Mouse (Mus musculus) E14TG2a.4 (cell line): ENCODE results near the gene Prkcg.

Experiments used
- H3K27me3 ChIP-seq: 2 replicates; pipeline ENCODE4 v1.6.1; 2014; ENCODE audit warnings: low read length, control low read depth; ENCODE audit not compliant: insufficient read depth
- H3K36me3 ChIP-seq: 2 replicates; pipeline ENCODE4 v1.6.1; 2014; ENCODE audit warnings: low read length, control low read depth; ENCODE audit not compliant: insufficient read depth
- H3K4me1 ChIP-seq: replicated peaks from 2 replicates; pipeline ENCODE4 v1.6.1; 2014; ENCODE audit warnings: low read depth, low read length, control low read depth
- H3K4me3 ChIP-seq: replicated peaks from 2 replicates; pipeline ENCODE4 v1.5.1; 2014; ENCODE audit warnings: mild to moderate bottlenecking, low read length
- H3K9me3 ChIP-seq: 2 replicates; pipeline ENCODE4 v1.6.1; 2014; ENCODE audit warnings: low read length, control low read depth
- CTCF ChIP-seq: conservative IDR thresholded peaks from 2 replicates; pipeline ENCODE4 v1.5.1; 2014; ENCODE audit warnings: low read length
- NANOG ChIP-seq: IDR thresholded peaks from 2 replicates; pipeline ENCODE4 v1.6.1; 2014; ENCODE audit warnings: borderline replicate concordance, low read length, mixed read lengths
- POU5F1 ChIP-seq: IDR thresholded peaks from 2 replicates; pipeline ENCODE4 v1.6.1; 2014; ENCODE audit warnings: low read length, borderline replicate concordance

The Prkcg gene

GRCm38 (mm10) chr7:3351536-3351935 lies 62.6 kb downstream of the Prkcg start:
- Histone ChIP-seq H3K36me3 (peaks cover 11% of the 10 kb centered on the region), H3K27me3 (no peaks in the 10 kb centered on the region)
- no peak for TF ChIP-seq NANOG
- 0 out of 2 replicates have a peak, but pooled peaks have one; percentile 8 for TF ChIP-seq CTCF
- TF ChIP-seq POU5F1, result no peak

GRCm38 (mm10) chr7:3354850-3355249 lies 65.9 kb downstream of the Prkcg start:
- peaks cover 15% of the 10 kb centered on the region for H3K36me3 ChIP-seq
- no peaks in the 10 kb centered on the region for H3K9me3 ChIP-seq
- no peak overlapping the region for H3K4me3 ChIP-seq
- no peaks in the 10 kb centered on the region for H3K27me3 ChIP-seq
- no peak for TF ChIP-seq POU5F1
- TF ChIP-seq CTCF, result no peak
- TF ChIP-seq NANOG, result no peak
- H3K4me1 ChIP-seq, result peaks cover 67% of the 10 kb centered on the region

More at GRCm38 (mm10) chr7:3351536-3351935, 62.6 kb downstream of the Prkcg start:
- no peaks in the 10 kb centered on the region for H3K9me3 ChIP-seq
- peaks cover 79% of the 10 kb centered on the region for H3K4me1 ChIP-seq
- no peak overlapping the region for H3K4me3 ChIP-seq

GRCm38 (mm10) chr7:3360678-3361077 lies 71.7 kb downstream of the Prkcg start:
- Histone ChIP-seq H3K27me3 (no peaks in the 10 kb centered on the region), H3K4me1 (peaks cover 48% of the 10 kb centered on the region), H3K36me3 (peaks cover 13% of the 10 kb centered on the region; the same call in 1 of the 2 replicates), H3K9me3 (no peaks in the 10 kb centered on the region), H3K4me3 (no peak overlapping the region)
- TF ChIP-seq NANOG (no peak), CTCF (no peak), POU5F1 (no peak)

- Histone ChIP-seq H3K9me3 (no peaks in the 10 kb centered on the region), H3K4me3 (peak overlapping the region; percentile 81), H3K27me3 (no peaks in the 10 kb centered on the region), H3K36me3 (peaks cover 5% of the 10 kb centered on the region; the same call in 1 of the 2 replicates), H3K4me1 (peaks cover 59% of the 10 kb centered on the region)
- TF ChIP-seq CTCF (no peak), POU5F1 (no peak), NANOG (no peak; the same call in 1 of the 2 replicates)
These were observed 76.7 kb downstream of the Prkcg start for GRCm38 (mm10) chr7:3365547-3366279.

- H3K4me1 ChIP-seq, result peaks cover 70% of the 10 kb centered on the region
- peaks cover 5% of the 10 kb centered on the region; the same call in 1 of the 2 replicates for H3K36me3 ChIP-seq
- no peaks in the 10 kb centered on the region for H3K9me3 ChIP-seq
These were observed 77.9 kb downstream of the Prkcg start for GRCm38 (mm10) chr7:3366705-3367516.

GRCm38 (mm10) chr7:3367569-3367968 lies 78.6 kb downstream of the Prkcg start:
- Histone ChIP-seq H3K9me3 (no peaks in the 10 kb centered on the region), H3K36me3 (peaks cover 5% of the 10 kb centered on the region; the same call in 1 of the 2 replicates), H3K4me3 (peak overlapping the region; percentile 81), H3K4me1 (peaks cover 76% of the 10 kb centered on the region), H3K27me3 (no peaks in the 10 kb centered on the region)
- TF ChIP-seq POU5F1 (no peak), CTCF (no peak), NANOG (no peak)

More at GRCm38 (mm10) chr7:3366705-3367516, 77.9 kb downstream of the Prkcg start:
- TF ChIP-seq NANOG (no peak), POU5F1 (no peak)
- H3K27me3 ChIP-seq, result no peaks in the 10 kb centered on the region
- H3K4me3 ChIP-seq, result peak overlapping the region; percentile 81

DNA sequence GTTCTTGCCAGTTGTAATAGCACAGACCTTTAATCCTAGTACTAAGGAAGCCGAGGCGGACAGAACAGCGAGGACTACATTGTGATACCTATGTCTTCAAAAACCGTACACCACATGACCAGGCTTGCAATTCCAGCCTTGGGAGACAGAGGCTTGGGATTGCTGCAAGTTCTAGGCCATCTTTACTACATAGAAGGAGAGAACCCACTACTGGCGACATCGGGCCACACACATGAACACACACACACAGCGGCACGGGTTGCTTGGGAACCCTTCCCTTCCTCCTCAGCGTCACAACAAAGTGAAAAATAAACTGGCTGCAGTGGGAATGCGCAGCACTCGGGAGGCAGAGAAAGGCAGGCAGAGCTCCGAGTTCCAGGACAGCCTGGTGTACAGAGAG lies 79.3 kb downstream of the Prkcg start:
- Histone ChIP-seq H3K9me3 (no peaks in the 10 kb centered on the region), H3K27me3 (no peaks in the 10 kb centered on the region), H3K4me3 (peak overlapping the region; percentile 62), H3K36me3 (peaks cover 5% of the 10 kb centered on the region; the same call in 1 of the 2 replicates), H3K4me1 (peaks cover 82% of the 10 kb centered on the region)
- TF ChIP-seq POU5F1 (no peak), CTCF (no peak), NANOG (no peak)

DNA sequence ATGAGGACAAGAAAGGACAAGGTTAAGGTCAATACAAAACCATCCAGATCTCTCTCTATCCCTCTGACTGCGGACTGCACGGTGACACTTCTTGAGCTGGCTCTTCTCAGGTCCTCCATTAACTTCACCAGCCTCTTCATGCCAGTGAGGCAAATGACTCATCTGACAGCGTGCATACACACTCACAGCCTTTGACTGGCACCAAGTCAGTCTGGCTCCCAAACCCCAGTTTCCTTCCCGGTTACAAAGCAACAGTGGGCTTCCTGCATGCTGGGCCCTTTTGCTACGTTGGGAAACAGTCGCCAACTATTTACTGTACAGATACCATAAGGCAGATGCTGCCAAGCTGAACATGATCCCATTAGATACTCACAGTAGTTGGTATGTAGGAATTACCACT lies 80.2 kb downstream of the Prkcg start:
- H3K4me1 ChIP-seq, result peaks cover 88% of the 10 kb centered on the region
- TF ChIP-seq POU5F1 (no peak), NANOG (no peak), CTCF (no peak)
- H3K4me3 ChIP-seq, result no peak overlapping the region
- no peaks in the 10 kb centered on the region for H3K9me3 ChIP-seq
- H3K27me3 ChIP-seq, result no peaks in the 10 kb centered on the region
- H3K36me3 ChIP-seq, result peaks cover 3% of the 10 kb centered on the region; the same call in 1 of the 2 replicates
